Mouse (Mus musculus) monocyte, adult 2 months (primary cell): Measurements from ENCODE around the gene Klf16.

Experiments used
- DNase-seq, 2 experiments: peaks; one replicate each; pipeline ENCODE4 v3.0.0; 2022; ENCODE audit warnings: low spot score in 2 of 2, low read depth in 1 of 2

The Klf16 gene

GRCm38 (mm10) chr10:80545590-80545989 lies 31.5 kb downstream of the Klf16 start:
- DNase-seq: no peak

- DNase-seq: no peak
Observed at GRCm38 (mm10) chr10:80543873-80544272, 33.2 kb downstream of the Klf16 start.

- DNase-seq: no peak
Observed at GRCm38 (mm10) chr10:80539493-80539892, 37.6 kb downstream of the Klf16 start.

GRCm38 (mm10) chr10:80538710-80539394 lies 38.3 kb downstream of the Klf16 start, which contains the start of gene Atp8b3:
Gene Atp8b3 (minus strand): TSS chr10:80539124.
- DNase-seq: peak; percentile 75 to 87

- DNase-seq: no peak
Observed at GRCm38 (mm10) chr10:80538180-80538579, 38.9 kb downstream of the Klf16 start.

GRCm38 (mm10) chr10:80535711-80536110 lies 41.4 kb downstream of the Klf16 start:
- no peak for DNase-seq

GRCm38 (mm10) chr10:80535071-80535470 lies 42.0 kb downstream of the Klf16 start:
- no peak for DNase-seq

- no peak for DNase-seq
Observed at GRCm38 (mm10) chr10:80533704-80534103, 43.4 kb downstream of the Klf16 start.

GRCm38 (mm10) chr10:80532783-80533182 lies 44.3 kb downstream of the Klf16 start:
- DNase-seq: no peak

GRCm38 (mm10) chr10:80526172-80526571 lies 50.9 kb downstream of the Klf16 start:
- DNase-seq: no peak

GRCm38 (mm10) chr10:80523299-80523698 lies 53.8 kb downstream of the Klf16 start:
- DNase-seq: no peak

- no peak for DNase-seq
Observed at GRCm38 (mm10) chr10:80519287-80519686, 57.8 kb downstream of the Klf16 start.
